Mouse (Mus musculus): ENCODE data around the gene Xxylt1. TPM values are rescaled to one million over a fixed set of nuclear protein-coding genes. Genes with fewer than 3 reads are reported as not detected.

Xxylt1 gene
- polyA plus RNA-seq, 1 experiment from 2014 or later: 9.7 TPM

- Histone ChIP-seq H3K27ac (ENCODE audit: low read length) (no peak overlapping the region), H3K4me1 (replicated peaks; ENCODE audit: control insufficient read depth, insufficient read depth, low read length) (no peaks in the 10 kb centered on the region), H3K4me3 (replicated peaks; ENCODE audit: low read length) (no peak overlapping the region), H3K4me2 (ENCODE audit: low read length) (no peak overlapping the region), H3K9me3 (ENCODE audit: control insufficient read depth, low read length) (no peaks in the 10 kb centered on the region), H3K27me3 (replicated peaks; ENCODE audit: control insufficient read depth, insufficient read depth, low read length) (no peaks in the 10 kb centered on the region), H3K9ac (replicated peaks; ENCODE audit: low read depth, low read length) (no peak overlapping the region), H3K36me3 (ENCODE audit: control insufficient read depth, insufficient read depth) (no peaks in the 10 kb centered on the region)
- no peak for ATAC-seq
- WGBS: 78% methylated on average over 1 of the region's 1 CpGs
Measured at GRCm38 (mm10) chr16:30948636-30949035, 132.6 kb downstream of the Xxylt1 start.

DNA sequence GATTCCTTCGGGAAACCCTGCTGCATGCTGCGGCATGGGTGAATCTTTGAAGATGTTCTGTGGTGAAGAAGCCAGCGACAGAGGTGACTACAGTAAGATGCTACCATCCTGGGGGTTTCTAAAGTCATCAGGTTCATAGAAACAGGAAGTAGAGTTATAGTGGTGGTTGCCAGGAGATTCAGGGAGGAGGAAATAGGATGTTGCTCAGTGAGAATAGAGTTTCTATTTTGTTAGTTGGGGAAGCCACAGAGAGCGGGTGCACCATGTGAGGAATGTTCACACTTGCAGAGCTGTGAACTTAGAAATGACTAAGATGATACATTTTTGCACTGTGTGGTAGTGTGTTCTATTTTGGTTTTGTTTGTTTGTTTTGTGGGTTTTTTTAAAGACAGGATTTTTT is 133.0 kb downstream of the Xxylt1 start:
- H3K9ac ChIP-seq (replicated peaks; ENCODE audit: low read depth, low read length): no peak overlapping the region

DNA sequence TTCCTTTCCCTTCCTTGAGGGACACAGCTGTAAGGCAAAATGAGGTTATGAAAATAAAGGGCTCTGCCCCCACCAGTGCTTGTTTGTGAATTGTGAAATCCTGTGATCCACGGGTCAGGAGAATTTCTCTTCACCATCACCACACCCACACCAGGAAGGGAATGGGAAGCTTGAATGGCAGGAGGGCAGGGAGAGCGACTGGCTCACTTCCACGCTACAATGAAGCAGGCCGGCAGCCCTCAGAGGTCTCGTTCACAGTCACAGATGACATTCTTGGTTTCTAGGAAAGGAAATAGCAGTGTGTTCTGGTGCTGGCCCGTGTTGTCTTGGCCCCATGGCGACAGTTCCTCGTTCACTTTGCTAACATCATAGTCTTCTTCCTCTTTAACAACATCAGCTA is 136.3 kb downstream of the Xxylt1 start:
- Histone ChIP-seq H3K36me3 (ENCODE audit: control insufficient read depth, insufficient read depth) (no peaks in the 10 kb centered on the region), H3K4me2 (ENCODE audit: low read length) (no peak overlapping the region), H3K9me3 (ENCODE audit: control insufficient read depth, low read length) (no peaks in the 10 kb centered on the region), H3K27me3 (replicated peaks; ENCODE audit: control insufficient read depth, insufficient read depth, low read length) (no peaks in the 10 kb centered on the region), H3K9ac (replicated peaks; ENCODE audit: low read depth, low read length) (no peak overlapping the region), H3K4me1 (replicated peaks; ENCODE audit: control insufficient read depth, insufficient read depth, low read length) (no peaks in the 10 kb centered on the region), H3K4me3 (replicated peaks; ENCODE audit: low read length) (no peak overlapping the region), H3K27ac (ENCODE audit: low read length) (no peak overlapping the region)
- ATAC-seq: no peak
- WGBS: 85% methylated on average over 8 of the region's 8 CpGs

More for the DNA sequence above, 133.0 kb downstream of the Xxylt1 start:
- no peaks in the 10 kb centered on the region for H3K4me1 ChIP-seq (replicated peaks; ENCODE audit: control insufficient read depth, insufficient read depth, low read length)
- H3K4me3 ChIP-seq (replicated peaks; ENCODE audit: low read length): no peak overlapping the region
- no peak for ATAC-seq
- H3K27ac ChIP-seq (ENCODE audit: low read length): no peak overlapping the region
- 91% methylated on average over 4 of the region's 4 CpGs for WGBS
- no peaks in the 10 kb centered on the region for H3K36me3 ChIP-seq (ENCODE audit: control insufficient read depth, insufficient read depth)
- no peaks in the 10 kb centered on the region for H3K9me3 ChIP-seq (ENCODE audit: control insufficient read depth, low read length)
- H3K4me2 ChIP-seq (ENCODE audit: low read length): no peak overlapping the region
- no peaks in the 10 kb centered on the region for H3K27me3 ChIP-seq (replicated peaks; ENCODE audit: control insufficient read depth, insufficient read depth, low read length)

DNA sequence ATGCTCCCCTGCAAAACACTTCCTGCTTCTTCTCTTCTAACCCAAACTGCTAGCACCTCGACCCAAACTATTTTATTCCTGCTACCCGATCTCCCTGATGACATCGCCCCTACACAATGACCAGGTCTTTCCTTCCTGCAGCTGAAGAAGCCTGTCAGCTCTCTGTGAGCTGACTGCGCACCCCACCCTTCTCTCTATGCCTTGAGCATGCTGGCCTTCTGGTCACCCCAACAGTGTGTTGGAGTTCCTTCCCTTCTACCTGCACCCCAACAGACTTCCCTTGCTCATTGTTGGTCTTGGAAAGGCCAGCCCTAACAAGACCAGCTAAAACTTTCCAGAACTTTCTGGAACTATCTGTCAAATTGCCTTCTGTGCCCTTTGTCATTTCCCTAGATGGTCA is 137.3 kb downstream of the Xxylt1 start:
- no peaks in the 10 kb centered on the region for H3K36me3 ChIP-seq (ENCODE audit: control insufficient read depth, insufficient read depth)
- no peaks in the 10 kb centered on the region for H3K27me3 ChIP-seq (replicated peaks; ENCODE audit: control insufficient read depth, insufficient read depth, low read length)
- no peak overlapping the region for H3K4me2 ChIP-seq (ENCODE audit: low read length)
- no peak overlapping the region for H3K27ac ChIP-seq (ENCODE audit: low read length)
- no peak overlapping the region for H3K4me3 ChIP-seq (replicated peaks; ENCODE audit: low read length)
- WGBS: 88% methylated on average over 4 of the region's 4 CpGs
- H3K4me1 ChIP-seq (replicated peaks; ENCODE audit: control insufficient read depth, insufficient read depth, low read length): no peaks in the 10 kb centered on the region
- H3K9ac ChIP-seq (replicated peaks; ENCODE audit: low read depth, low read length): no peak overlapping the region
- ATAC-seq: no peak
- no peaks in the 10 kb centered on the region for H3K9me3 ChIP-seq (ENCODE audit: control insufficient read depth, low read length)

- no peaks in the 10 kb centered on the region for H3K4me1 ChIP-seq (replicated peaks; ENCODE audit: control insufficient read depth, insufficient read depth, low read length)
- H3K9me3 ChIP-seq (ENCODE audit: control insufficient read depth, low read length): no peaks in the 10 kb centered on the region
- H3K9ac ChIP-seq (replicated peaks; ENCODE audit: low read depth, low read length): no peak overlapping the region
- H3K27me3 ChIP-seq (replicated peaks; ENCODE audit: control insufficient read depth, insufficient read depth, low read length): no peaks in the 10 kb centered on the region
- no peak overlapping the region for H3K27ac ChIP-seq (ENCODE audit: low read length)
- WGBS: 87% methylated on average over 2 of the region's 2 CpGs
- H3K36me3 ChIP-seq (ENCODE audit: control insufficient read depth, insufficient read depth): no peaks in the 10 kb centered on the region
- no peak overlapping the region for H3K4me3 ChIP-seq (replicated peaks; ENCODE audit: low read length)
- ATAC-seq: no peak
- H3K4me2 ChIP-seq (ENCODE audit: low read length): no peak overlapping the region
Measured at GRCm38 (mm10) chr16:30940699-30941098, 140.5 kb downstream of the Xxylt1 start.

- no peaks in the 10 kb centered on the region for H3K27me3 ChIP-seq (replicated peaks; ENCODE audit: control insufficient read depth, insufficient read depth, low read length)
- no peak overlapping the region for H3K9ac ChIP-seq (replicated peaks; ENCODE audit: low read depth, low read length)
- H3K4me3 ChIP-seq (replicated peaks; ENCODE audit: low read length): no peak overlapping the region
- WGBS: 6% methylated on average over 3 of the region's 3 CpGs
- H3K4me1 ChIP-seq (replicated peaks; ENCODE audit: control insufficient read depth, insufficient read depth, low read length): no peaks in the 10 kb centered on the region
- ATAC-seq: no peak
- H3K9me3 ChIP-seq (ENCODE audit: control insufficient read depth, low read length): no peaks in the 10 kb centered on the region
- no peak overlapping the region for H3K27ac ChIP-seq (ENCODE audit: low read length)
- no peaks in the 10 kb centered on the region for H3K36me3 ChIP-seq (ENCODE audit: control insufficient read depth, insufficient read depth)
- H3K4me2 ChIP-seq (ENCODE audit: low read length): no peak overlapping the region
Measured at GRCm38 (mm10) chr16:30939903-30940302, 141.3 kb downstream of the Xxylt1 start.

GRCm38 (mm10) chr16:30939210-30939609 is 142.0 kb downstream of the Xxylt1 start:
- WGBS: 82% methylated on average over 8 of the region's 8 CpGs

GRCm38 (mm10) chr16:30938664-30939063 is 142.6 kb downstream of the Xxylt1 start:
- Histone ChIP-seq H3K27ac (ENCODE audit: low read length) (no peak overlapping the region), H3K4me2 (ENCODE audit: low read length) (no peak overlapping the region), H3K27me3 (replicated peaks; ENCODE audit: control insufficient read depth, insufficient read depth, low read length) (no peaks in the 10 kb centered on the region), H3K4me3 (replicated peaks; ENCODE audit: low read length) (no peak overlapping the region), H3K36me3 (ENCODE audit: control insufficient read depth, insufficient read depth) (no peaks in the 10 kb centered on the region), H3K9me3 (ENCODE audit: control insufficient read depth, low read length) (no peaks in the 10 kb centered on the region), H3K9ac (replicated peaks; ENCODE audit: low read depth, low read length) (no peak overlapping the region), H3K4me1 (replicated peaks; ENCODE audit: control insufficient read depth, insufficient read depth, low read length) (no peaks in the 10 kb centered on the region)
- ATAC-seq: no peak
- 85% methylated on average over 3 of the region's 3 CpGs for WGBS

More at GRCm38 (mm10) chr16:30939210-30939609, 142.0 kb downstream of the Xxylt1 start:
- Histone ChIP-seq H3K4me1 (replicated peaks; ENCODE audit: control insufficient read depth, insufficient read depth, low read length) (no peaks in the 10 kb centered on the region), H3K27me3 (replicated peaks; ENCODE audit: control insufficient read depth, insufficient read depth, low read length) (no peaks in the 10 kb centered on the region), H3K9ac (replicated peaks; ENCODE audit: low read depth, low read length) (no peak overlapping the region), H3K4me2 (ENCODE audit: low read length) (no peak overlapping the region), H3K36me3 (ENCODE audit: control insufficient read depth, insufficient read depth) (no peaks in the 10 kb centered on the region), H3K27ac (ENCODE audit: low read length) (no peak overlapping the region), H3K9me3 (ENCODE audit: control insufficient read depth, low read length) (no peaks in the 10 kb centered on the region), H3K4me3 (replicated peaks; ENCODE audit: low read length) (no peak overlapping the region)
- ATAC-seq: no peak

GRCm38 (mm10) chr16:30937665-30938064 is 143.6 kb downstream of the Xxylt1 start:
- H3K9me3 ChIP-seq (ENCODE audit: control insufficient read depth, low read length): no peaks in the 10 kb centered on the region
- ATAC-seq: no peak
- 94% methylated on average over 3 of the region's 3 CpGs for WGBS
- no peaks in the 10 kb centered on the region for H3K4me1 ChIP-seq (replicated peaks; ENCODE audit: control insufficient read depth, insufficient read depth, low read length)
- no peak overlapping the region for H3K27ac ChIP-seq (ENCODE audit: low read length)
- H3K4me3 ChIP-seq (replicated peaks; ENCODE audit: low read length): no peak overlapping the region
- H3K36me3 ChIP-seq (ENCODE audit: control insufficient read depth, insufficient read depth): no peaks in the 10 kb centered on the region
- no peaks in the 10 kb centered on the region for H3K27me3 ChIP-seq (replicated peaks; ENCODE audit: control insufficient read depth, insufficient read depth, low read length)
- no peak overlapping the region for H3K4me2 ChIP-seq (ENCODE audit: low read length)
- H3K9ac ChIP-seq (replicated peaks; ENCODE audit: low read depth, low read length): no peak overlapping the region

GRCm38 (mm10) chr16:30936471-30936870 is 144.8 kb downstream of the Xxylt1 start:
- Histone ChIP-seq H3K27ac (ENCODE audit: low read length) (no peak overlapping the region), H3K4me3 (replicated peaks; ENCODE audit: low read length) (no peak overlapping the region), H3K4me2 (ENCODE audit: low read length) (no peak overlapping the region), H3K4me1 (replicated peaks; ENCODE audit: control insufficient read depth, insufficient read depth, low read length) (no peaks in the 10 kb centered on the region), H3K9ac (replicated peaks; ENCODE audit: low read depth, low read length) (no peak overlapping the region), H3K9me3 (ENCODE audit: control insufficient read depth, low read length) (no peaks in the 10 kb centered on the region), H3K27me3 (replicated peaks; ENCODE audit: control insufficient read depth, insufficient read depth, low read length) (no peaks in the 10 kb centered on the region), H3K36me3 (ENCODE audit: control insufficient read depth, insufficient read depth) (no peaks in the 10 kb centered on the region)
- no peak for ATAC-seq
- WGBS: 47% methylated on average over 6 of the region's 6 CpGs
